ENCODE assay signal across 26 mouse cellular contexts in the genomic region with DNA sequence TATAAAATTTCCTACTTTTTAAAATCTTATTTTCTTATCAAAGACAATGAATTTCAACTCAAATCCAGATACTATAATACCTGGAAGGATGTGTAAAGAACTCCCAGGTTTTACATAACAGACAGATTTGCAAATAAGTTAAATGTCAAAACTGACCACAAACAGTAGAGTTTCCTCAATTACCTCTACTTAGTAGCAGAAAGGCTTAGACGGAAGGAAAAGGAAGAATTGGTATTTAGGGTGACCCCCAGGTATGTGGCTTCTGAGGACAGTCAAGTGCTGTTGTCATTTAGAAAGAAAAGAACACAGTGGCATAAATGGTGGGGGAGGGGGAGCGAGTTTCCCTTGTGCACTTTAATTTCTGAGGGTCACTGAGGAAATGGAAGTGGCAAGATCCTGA.
"Had no signal": no experiment of that assay in that cellular context is flagged by ENCODE, and none has a peak within 500 bp of the region (broad histone marks: within the 10 kb centered on the region; RNA-seq: fewer than 3 reads in every experiment).

No protein-coding gene starts in this region.

- ATAC-seq: hindbrain, embryonic 16.5 days; inflammation-experienced regulatory T-cells, adult 6 months; intestine, embryonic 15.5 days; intestine, postnatal 0 days had no signal

- H3K4me1 ChIP-seq: heart, embryonic 12.5 days; heart, embryonic 15.5 days; hindbrain, embryonic 10.5 days; hindbrain, embryonic 12.5 days; intestine, embryonic 15.5 days; limb, embryonic 13.5 days; limb, embryonic 15.5 days; liver, embryonic 13.5 days had no signal

- H3K27me3 ChIP-seq: heart, embryonic 12.5 days; heart, embryonic 15.5 days; hindbrain, embryonic 12.5 days; intestine, embryonic 15.5 days; limb, embryonic 13.5 days; limb, embryonic 15.5 days; liver, embryonic 13.5 days had no signal

- H3K9me3 ChIP-seq: heart, embryonic 10.5 days; heart, embryonic 12.5 days; heart, embryonic 15.5 days; hindbrain, embryonic 10.5 days; hindbrain, embryonic 12.5 days; intestine, embryonic 15.5 days; limb, embryonic 13.5 days; limb, embryonic 15.5 days; liver, embryonic 13.5 days had no signal

- DNase-seq: gastrocnemius, postnatal 14 days; gastrocnemius, postnatal 36 days; heart, adult 18-20 months; heart, postnatal 14 days; heart, postnatal 4 days; kidney, adult 18-20 months; kidney, adult 8-10 months; kidney, postnatal 10 days; kidney, postnatal 25 days; kidney, postnatal 4 days; layer of hippocampus, adult 9-11 months; layer of hippocampus, postnatal 36 days; left cerebral cortex, postnatal 4 days; liver, embryonic 13.5 days had no signal

- H3K4me3 ChIP-seq: heart, embryonic 10.5 days; heart, embryonic 12.5 days; heart, embryonic 15.5 days; hindbrain, embryonic 10.5 days; hindbrain, embryonic 12.5 days; intestine, embryonic 15.5 days; limb, embryonic 13.5 days; limb, embryonic 15.5 days; liver, embryonic 13.5 days had no signal

- H3K27ac ChIP-seq: heart, embryonic 10.5 days; heart, embryonic 15.5 days; hindbrain, embryonic 10.5 days; hindbrain, embryonic 12.5 days; hindbrain, embryonic 14.5 days; intestine, embryonic 15.5 days; limb, embryonic 13.5 days; limb, embryonic 15.5 days; liver, embryonic 13.5 days had no signal

- H3K4me2 ChIP-seq: heart, embryonic 12.5 days; heart, embryonic 15.5 days; hindbrain, embryonic 12.5 days; hindbrain, embryonic 14.5 days; intestine, embryonic 15.5 days; limb, embryonic 13.5 days; limb, embryonic 15.5 days; liver, embryonic 13.5 days had no signal

- H3K36me3 ChIP-seq: heart, embryonic 10.5 days; heart, embryonic 12.5 days; heart, embryonic 15.5 days; intestine, embryonic 15.5 days; liver, embryonic 13.5 days had no signal

- H3K9ac ChIP-seq: heart, embryonic 12.5 days; heart, embryonic 15.5 days; hindbrain, embryonic 12.5 days; hindbrain, embryonic 14.5 days; intestine, embryonic 15.5 days; limb, embryonic 13.5 days; limb, embryonic 15.5 days; liver, embryonic 13.5 days had no signal
